Mouse (Mus musculus) megakaryocyte progenitor cell, adult 5-6 weeks (primary cell): Measurements from ENCODE around the gene Laptm5. TPM values are rescaled to one million over a fixed set of nuclear protein-coding genes. Genes with fewer than 3 reads are reported as not detected.

Source experiments
- ATAC-seq: replicated peaks from 2 replicates; pipeline ENCODE4 v1.8.0; 2016; ENCODE audit warnings: mild to moderate bottlenecking, moderate TSS enrichment, inconsistent platforms; ENCODE audit not compliant: poor library complexity
- total RNA-seq, 2 experiments: library from RNA; stranded (forward) in 1 of 2; stranded (reverse) in 1 of 2; fragments of 157-497, 149-512 nt in 1 of 2; fragments of 200-1000 nt in 1 of 2; gene quantifications; 2 replicates each; pipeline versions ENCODE4 v1.2.3 to v1.2.4; 2015 to 2017

Gene Laptm5
- 431 and 454 TPM in 2 replicates for total RNA-seq (2015)
- 127 and 133 TPM in 2 replicates for total RNA-seq (2017)

- ATAC-seq, result peak; percentile 60
Observed at GRCm38 (mm10) chr4:130913077-130913476, at the start of gene Laptm5. Gene Laptm5, plus strand, starts transcription at chr4:130913125.

- ATAC-seq, result no peak
Observed at GRCm38 (mm10) chr4:130865460-130865859, 47.5 kb upstream of the Laptm5 start.

- no peak for ATAC-seq
Observed at GRCm38 (mm10) chr4:130865901-130866371, 47.0 kb upstream of the Laptm5 start.

- no peak for ATAC-seq
Observed at GRCm38 (mm10) chr4:130867940-130868339, 45.0 kb upstream of the Laptm5 start.

GRCm38 (mm10) chr4:130868803-130869202, 44.1 kb upstream of the Laptm5 start:
- no peak for ATAC-seq

- ATAC-seq, result no peak
Observed at GRCm38 (mm10) chr4:130872414-130872813, 40.5 kb upstream of the Laptm5 start.

- no peak for ATAC-seq
Observed at GRCm38 (mm10) chr4:130873440-130873839, 39.5 kb upstream of the Laptm5 start.

GRCm38 (mm10) chr4:130874601-130875000, 38.3 kb upstream of the Laptm5 start:
- ATAC-seq, result 0 out of 2 replicates have a peak, but pooled peaks have one; percentile 16

- no peak for ATAC-seq
Observed at GRCm38 (mm10) chr4:130876016-130876726, 36.8 kb upstream of the Laptm5 start.

- ATAC-seq, result peak; percentile 95
Observed at GRCm38 (mm10) chr4:130878273-130879047, 34.5 kb upstream of the Laptm5 start.

- no peak for ATAC-seq
Observed at GRCm38 (mm10) chr4:130879048-130879384, 33.9 kb upstream of the Laptm5 start.

- no peak for ATAC-seq
Observed at GRCm38 (mm10) chr4:130881336-130881735, 31.6 kb upstream of the Laptm5 start.

- no peak for ATAC-seq
Observed at GRCm38 (mm10) chr4:130882762-130883161, 30.2 kb upstream of the Laptm5 start.

GRCm38 (mm10) chr4:130883820-130884533, 28.9 kb upstream of the Laptm5 start:
- ATAC-seq, result no peak

- ATAC-seq, result no peak
Observed at GRCm38 (mm10) chr4:130887148-130887745, 25.7 kb upstream of the Laptm5 start.

GRCm38 (mm10) chr4:130889777-130890510, 23.0 kb upstream of the Laptm5 start:
- ATAC-seq, result no peak

- ATAC-seq, result no peak
Observed at GRCm38 (mm10) chr4:130890511-130890840, 22.4 kb upstream of the Laptm5 start.

- ATAC-seq, result peak; percentile 78
Observed at GRCm38 (mm10) chr4:130892001-130892587, 20.8 kb upstream of the Laptm5 start.

GRCm38 (mm10) chr4:130893688-130894087, 19.2 kb upstream of the Laptm5 start:
- no peak for ATAC-seq

- no peak for ATAC-seq
Observed at GRCm38 (mm10) chr4:130895701-130896100, 17.2 kb upstream of the Laptm5 start.
